Comparison of ENCODE assay signal across 23 mouse cellular contexts in the genomic region with DNA sequence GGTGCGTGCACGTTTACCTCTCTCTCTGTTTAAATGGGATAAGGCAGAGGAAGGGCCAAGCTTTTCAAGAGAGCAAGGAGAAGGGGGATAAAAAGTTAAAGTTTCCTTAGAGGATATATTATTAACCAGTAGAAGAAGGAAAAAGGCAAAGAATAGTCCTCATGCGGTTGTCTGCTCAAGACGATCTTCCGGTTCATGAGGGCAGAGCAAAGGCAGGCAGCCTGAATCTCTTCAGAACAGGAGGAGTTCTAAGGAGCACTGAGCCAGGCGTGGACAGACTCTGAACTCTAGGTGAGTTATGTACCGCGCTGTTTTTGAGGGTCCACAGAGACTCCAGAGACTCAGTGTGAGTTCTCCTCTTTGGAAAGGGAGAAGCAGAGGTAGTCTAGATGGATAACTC. TPM values are rescaled to one million over a fixed set of nuclear protein-coding genes. Genes with fewer than 3 reads are reported as not detected.
A peak's percentile ranks its signal among the peaks of the same experiment; 100 is the strongest.
DNase-seq lines count a peak whose midpoint lies in the region; ATAC-seq and TF ChIP-seq lines count a peak whose summit lies in the region.
"Had no signal": no experiment of that assay in that cellular context is flagged by ENCODE, and none has a peak within 500 bp of the region (broad histone marks: within the 10 kb centered on the region; RNA-seq: fewer than 3 reads in every experiment).

No protein-coding gene starts in this region.

- no peaks in the 10 kb centered on the region for H3K4me1 ChIP-seq in kidney, embryonic 14.5 days (ENCODE audit: control insufficient read depth, insufficient read depth, low read length)
- H3K4me1 ChIP-seq in kidney, adult 2 months (ENCODE audit: control insufficient read depth, insufficient read depth, low read length) = peaks cover 14% of the 10 kb centered on the region
- no peaks in the 10 kb centered on the region for H3K4me1 ChIP-seq in kidney, embryonic 16.5 days (ENCODE audit: insufficient read depth, low read length)
- no peaks in the 10 kb centered on the region for H3K4me1 ChIP-seq in midbrain, embryonic 15.5 days
- H3K4me1 ChIP-seq: embryonic facial prominence, embryonic 15.5 days; forebrain, embryonic 10.5 days; hindbrain, embryonic 12.5 days had no signal

- TF ChIP-seq CTCF in kidney, adult 2 months (conservative IDR thresholded peaks at IDR 0.05; ENCODE audit: insufficient read depth, insufficient read length, low read depth, low read length) = no peak

- H3K9ac ChIP-seq in kidney, embryonic 14.5 days (ENCODE audit: low read depth, low read length) = no peak overlapping the region
- no peak overlapping the region for H3K9ac ChIP-seq in kidney, embryonic 16.5 days (replicated peaks; ENCODE audit: low read length)
- H3K9ac ChIP-seq in midbrain, embryonic 15.5 days = no peak overlapping the region
- H3K9ac ChIP-seq: embryonic facial prominence, embryonic 15.5 days; hindbrain, embryonic 12.5 days had no signal

- H3K36me3 ChIP-seq in kidney, embryonic 14.5 days (ENCODE audit: control insufficient read depth, insufficient read depth, low read length) = no peaks in the 10 kb centered on the region
- no peaks in the 10 kb centered on the region for H3K36me3 ChIP-seq in kidney, adult 2 months (ENCODE audit: control insufficient read depth, insufficient read depth, low read length)
- no peaks in the 10 kb centered on the region for H3K36me3 ChIP-seq in kidney, embryonic 16.5 days (ENCODE audit: insufficient read depth, low read length)
- no peaks in the 10 kb centered on the region for H3K36me3 ChIP-seq in midbrain, embryonic 15.5 days (replicated peaks)
- H3K36me3 ChIP-seq: embryonic facial prominence, embryonic 15.5 days; forebrain, embryonic 10.5 days; hindbrain, embryonic 12.5 days had no signal

- H3K4me3 ChIP-seq in kidney, embryonic 14.5 days (ENCODE audit: low read length) = no peak overlapping the region
- H3K4me3 ChIP-seq in kidney, adult 2 months (ENCODE audit: insufficient read depth, low read depth, low read length) = peak overlapping the region; percentile 70
- 0 out of 2 replicates have a peak overlapping the region, but pooled peaks have one; percentile 9 for H3K4me3 ChIP-seq in kidney, embryonic 16.5 days (ENCODE audit: low read length)
- H3K4me3 ChIP-seq in midbrain, embryonic 15.5 days = no peak overlapping the region
- H3K4me3 ChIP-seq: embryonic facial prominence, embryonic 15.5 days; erythroblast, embryonic 14.5 days; forebrain, embryonic 10.5 days; gastrocnemius, adult 2 months; hindbrain, embryonic 12.5 days had no signal

- H3K4me2 ChIP-seq in kidney, embryonic 14.5 days (replicated peaks; ENCODE audit: low read depth, low read length) = no peak overlapping the region
- no peak overlapping the region for H3K4me2 ChIP-seq in kidney, embryonic 16.5 days (replicated peaks; ENCODE audit: low read depth, low read length)
- no peak overlapping the region for H3K4me2 ChIP-seq in midbrain, embryonic 15.5 days
- H3K4me2 ChIP-seq: embryonic facial prominence, embryonic 15.5 days; hindbrain, embryonic 12.5 days had no signal

- DNase-seq in kidney, adult 11 months = peak; percentile 59
- DNase-seq in kidney, adult 2 months = peak; percentile 77
- peak; percentile 39 to 77 for DNase-seq in kidney, postnatal 25 days
- no peak for DNase-seq in c-Kit-positive CD71-positive TER-119-positive erythroid progenitor cells, embryonic 14.5 days (ENCODE audit: low spot score)
- no peak for DNase-seq in cerebellum, adult 9-10 months
- DNase-seq: adrenal gland, postnatal 25 days; cerebellum, adult 2 months; embryo, embryonic 11 days; gastrocnemius, adult 2 months; gastrocnemius, postnatal 25 days; heart, postnatal 10 days; heart, postnatal 4 days had no signal

- no peaks in the 10 kb centered on the region for H3K27me3 ChIP-seq in kidney, embryonic 14.5 days (ENCODE audit: control insufficient read depth, insufficient read depth, low read length)
- no peaks in the 10 kb centered on the region for H3K27me3 ChIP-seq in kidney, adult 2 months (replicated peaks; ENCODE audit: control insufficient read depth, insufficient read depth, low read length)
- no peaks in the 10 kb centered on the region for H3K27me3 ChIP-seq in kidney, embryonic 16.5 days (ENCODE audit: insufficient read depth, low read length)
- H3K27me3 ChIP-seq in midbrain, embryonic 15.5 days (replicated peaks) = no peaks in the 10 kb centered on the region
- H3K27me3 ChIP-seq: CH12.LX; embryonic facial prominence, embryonic 15.5 days; hindbrain, embryonic 12.5 days had no signal

- 84% methylated on average over 8 of the region's 8 CpGs for WGBS in kidney, embryonic 14.5 days
- WGBS in kidney, adult 2 months = 57% methylated on average over 8 of the region's 8 CpGs
- 83% methylated on average over 8 of the region's 8 CpGs for WGBS in kidney, embryonic 16.5 days
- WGBS in midbrain, embryonic 15.5 days = 87% methylated on average over 8 of the region's 8 CpGs

- ATAC-seq in kidney, embryonic 14.5 days (ENCODE audit: low FRiP score, low TSS enrichment) = no peak
- peak; percentile 69 for ATAC-seq in kidney, embryonic 16.5 days (ENCODE audit: low FRiP score, low TSS enrichment)
- ATAC-seq in midbrain, embryonic 15.5 days (replicated peaks) = no peak
- ATAC-seq: activated CD4-positive, CD25-positive, alpha-beta regulatory T cell, adult 4 months; forebrain, embryonic 14.5 days; Patski had no signal

- no peak overlapping the region for H3K27ac ChIP-seq in kidney, embryonic 14.5 days (ENCODE audit: low read depth, low read length)
- peak overlapping the region; percentile 99 for H3K27ac ChIP-seq in kidney, adult 2 months (ENCODE audit: insufficient read depth, low read depth, low read length)
- no peak overlapping the region for H3K27ac ChIP-seq in kidney, embryonic 16.5 days (ENCODE audit: low read length)
- no peak overlapping the region for H3K27ac ChIP-seq in midbrain, embryonic 15.5 days
- H3K27ac ChIP-seq: embryonic facial prominence, embryonic 15.5 days; forebrain, embryonic 10.5 days; gastrocnemius, adult 2 months; hindbrain, embryonic 12.5 days had no signal

- TF ChIP-seq POLR2A in kidney, adult 2 months (IDR thresholded peaks at IDR 0.05; ENCODE audit: low read depth, low read length) = no peak

- H3K9me3 ChIP-seq in kidney, embryonic 14.5 days (ENCODE audit: control insufficient read depth, low read length) = no peaks in the 10 kb centered on the region
- H3K9me3 ChIP-seq in kidney, embryonic 16.5 days (ENCODE audit: low read length) = no peaks in the 10 kb centered on the region
- H3K9me3 ChIP-seq in midbrain, embryonic 15.5 days = no peaks in the 10 kb centered on the region
- H3K9me3 ChIP-seq: embryonic facial prominence, embryonic 15.5 days; forebrain, embryonic 10.5 days; hindbrain, embryonic 12.5 days had no signal

RNA-seq across cellular contexts. Expression of gene B3galt5, which starts 22.8 kb away (rescaled TPM):
- 1.1 and 2.8 TPM in 2 replicates for polyA plus RNA-seq in kidney, embryonic 14.5 days (2014; fragmentation: Nextera tagmentation; extraction: Ambion mirVana)
- polyA plus RNA-seq in kidney, adult 2 months (2012; rRNA removed) = 9.7 and 10.3 TPM in 2 replicates
- polyA plus RNA-seq in kidney, embryonic 16.5 days (2015; fragmentation: Nextera tagmentation; extraction: Ambion mirVana) = 3.8 and 4.5 TPM in 2 replicates
- 3.1 and 3.4 TPM in 2 replicates for polyA plus RNA-seq in midbrain, embryonic 15.5 days (2015; fragmentation: Nextera tagmentation; extraction: Ambion mirVana)
- polyA plus RNA-seq: erythroblast, embryonic 14.5 days; Patski had no signal

RNA-seq across cellular contexts. Expression of gene Sh3bgr, which starts 58.2 kb away (rescaled TPM):
- polyA plus RNA-seq in kidney, embryonic 14.5 days (2014; fragmentation: Nextera tagmentation; extraction: Ambion mirVana) = 2.9 and 3.4 TPM in 2 replicates
- polyA plus RNA-seq in kidney, adult 2 months (2012; rRNA removed) = 4.5 and 6.7 TPM in 2 replicates
- 5.3 and 9.4 TPM in 2 replicates for polyA plus RNA-seq in kidney, embryonic 16.5 days (2015; fragmentation: Nextera tagmentation; extraction: Ambion mirVana)
- polyA plus RNA-seq in midbrain, embryonic 15.5 days (2015; fragmentation: Nextera tagmentation; extraction: Ambion mirVana) = 1.7 TPM in 2 replicates
- polyA plus RNA-seq: activated CD4-positive, CD25-positive, alpha-beta regulatory T cell, adult 4 months; erythroblast, embryonic 14.5 days had no signal

Comparison
In these comparisons a context has a peak if more than half of its experiments do, and no peak if none do; other contexts are left out.
1. H3K4me3 ChIP-seq: peak in kidney, adult 2 months (single experiment) and kidney, embryonic 16.5 days (single experiment); none in kidney, embryonic 14.5 days (single experiment) and midbrain, embryonic 15.5 days (single experiment).
2. DNase-seq: peak in kidney, adult 11 months (single experiment), kidney, adult 2 months (single experiment) and kidney, postnatal 25 days (2 of 2); none in c-Kit-positive CD71-positive TER-119-positive erythroid progenitor cells, embryonic 14.5 days (single experiment) and cerebellum, adult 9-10 months (single experiment).